Mouse (Mus musculus) cerebellum, adult 18-20 months (tissue): ENCODE data around the gene Ppp1cc.
"Not testable (repeated sequence)": the region's sequence is repeated elsewhere in the genome, so short reads cannot be mapped to it uniquely, and the experiment has no call there.

Experiments
- DNase-seq, 2 experiments: peaks; one replicate each; pipeline ENCODE4 v3.0.0; 2021

The Ppp1cc gene

GRCm38 (mm10) chr5:122168344-122169069, 10.4 kb downstream of the Ppp1cc start:
- peak in 1 of 2 experiments; percentile 23 for DNase-seq

GRCm38 (mm10) chr5:122171058-122171457, 13.0 kb downstream of the Ppp1cc start:
- no peak for DNase-seq

- no peak for DNase-seq
Observed at GRCm38 (mm10) chr5:122175402-122175801, 17.3 kb downstream of the Ppp1cc start.

- no peak for DNase-seq
Observed at GRCm38 (mm10) chr5:122175961-122176360, 17.9 kb downstream of the Ppp1cc start.

GRCm38 (mm10) chr5:122176398-122176797, 18.3 kb downstream of the Ppp1cc start:
- DNase-seq: peak; percentile 65 to 68

GRCm38 (mm10) chr5:122179665-122180064, 21.6 kb downstream of the Ppp1cc start:
- no peak for DNase-seq

- no peak for DNase-seq
Observed at GRCm38 (mm10) chr5:122184283-122184806, 26.3 kb downstream of the Ppp1cc start.

GRCm38 (mm10) chr5:122184858-122185257, 26.8 kb downstream of the Ppp1cc start:
- not testable (repeated sequence) for DNase-seq

GRCm38 (mm10) chr5:122189115-122189514, 31.0 kb downstream of the Ppp1cc start:
- no peak for DNase-seq

- DNase-seq: no peak
Observed at GRCm38 (mm10) chr5:122190465-122190864, 32.4 kb downstream of the Ppp1cc start.

- no peak for DNase-seq
Observed at GRCm38 (mm10) chr5:122191269-122192063, 33.4 kb downstream of the Ppp1cc start.

- no peak for DNase-seq
Observed at GRCm38 (mm10) chr5:122192347-122192746, 34.3 kb downstream of the Ppp1cc start.

- no peak for DNase-seq
Observed at GRCm38 (mm10) chr5:122200872-122201271, 42.8 kb downstream of the Ppp1cc start.

- no peak for DNase-seq
Observed at GRCm38 (mm10) chr5:122201904-122202303, 43.8 kb downstream of the Ppp1cc start.

- no peak for DNase-seq
Observed at GRCm38 (mm10) chr5:122204180-122204579, 46.1 kb downstream of the Ppp1cc start.

GRCm38 (mm10) chr5:122206475-122206874, 48.4 kb downstream of the Ppp1cc start, which contains the start of gene Hvcn1:
Hvcn1 (plus strand) TSS chr5:122206804.
- no peak for DNase-seq

- DNase-seq: no peak
Observed at GRCm38 (mm10) chr5:122208909-122209308, 50.8 kb downstream of the Ppp1cc start.

- peak in 1 of 2 experiments; percentile 15 for DNase-seq
Observed at GRCm38 (mm10) chr5:122209591-122210368, 51.7 kb downstream of the Ppp1cc start.

GRCm38 (mm10) chr5:122210890-122211289, 52.8 kb downstream of the Ppp1cc start:
- DNase-seq: no peak

- DNase-seq: no peak
Observed at GRCm38 (mm10) chr5:122212125-122212524, 54.0 kb downstream of the Ppp1cc start.

GRCm38 (mm10) chr5:122212820-122213219, 54.7 kb downstream of the Ppp1cc start:
- not testable (repeated sequence) for DNase-seq

GRCm38 (mm10) chr5:122213861-122214260, 55.8 kb downstream of the Ppp1cc start:
- no peak for DNase-seq

- DNase-seq: no peak
Observed at GRCm38 (mm10) chr5:122217636-122218035, 59.6 kb downstream of the Ppp1cc start.
